Mouse (Mus musculus) MEL-GATA-1-ER (cell line): ENCODE data around the gene Hapln2.

Source experiments
- DNase-seq: peaks from one replicate; pipeline ENCODE4 v3.0.0-alpha.2; 2012; ENCODE audit warnings: low read depth; ENCODE audit errors: extremely low read depth

The Hapln2 gene

GRCm38 (mm10) chr3:87981894-87982835, 45.2 kb downstream of the Hapln2 start:
- DNase-seq, result no peak

GRCm38 (mm10) chr3:87981214-87981760, 46.1 kb downstream of the Hapln2 start:
- DNase-seq, result no peak

GRCm38 (mm10) chr3:87980728-87981127, 46.7 kb downstream of the Hapln2 start:
- DNase-seq, result no peak

- no peak for DNase-seq
These were observed 47.3 kb downstream of the Hapln2 start for GRCm38 (mm10) chr3:87980085-87980484.

GRCm38 (mm10) chr3:87979493-87979892, 47.9 kb downstream of the Hapln2 start:
- DNase-seq, result no peak

- no peak for DNase-seq
These were observed 52.9 kb downstream of the Hapln2 start for GRCm38 (mm10) chr3:87974381-87974987.

GRCm38 (mm10) chr3:87973593-87974380, 53.6 kb downstream of the Hapln2 start:
- DNase-seq, result no peak

- no peak for DNase-seq
These were observed 54.6 kb downstream of the Hapln2 start for GRCm38 (mm10) chr3:87972776-87973175.

- no peak for DNase-seq
These were observed 55.1 kb downstream of the Hapln2 start for GRCm38 (mm10) chr3:87972203-87972664.
